Mouse (Mus musculus): ENCODE measurements around the gene Itga7. TPM values are rescaled to one million over a fixed set of nuclear protein-coding genes. Genes with fewer than 3 reads are reported as not detected.

The Itga7 gene
- polyA plus RNA-seq, 1 experiment from 2014 or later: 2.0 TPM

GRCm38 (mm10) chr10:128899759-128900490 is 33.7 kb upstream of the Itga7 start:
- Histone ChIP-seq H3K9ac (no peak overlapping the region), H3K27me3 (peaks cover 20% of the 10 kb centered on the region), H3K4me2 (no peak overlapping the region), H3K4me3 (no peak overlapping the region), H3K9me3 (no peaks in the 10 kb centered on the region), H3K27ac (no peak overlapping the region), H3K36me3 (no peaks in the 10 kb centered on the region), H3K4me1 (peaks cover 21% of the 10 kb centered on the region)
- ATAC-seq (ENCODE audit: insufficient number of reproducible peaks, insufficient read depth, low FRiP score, low TSS enrichment, low read depth): no peak
- 81% methylated on average over 6 of the region's 6 CpGs for WGBS

GRCm38 (mm10) chr10:128900698-128901097 is 32.9 kb upstream of the Itga7 start, which contains the start of gene Cd63:
TSS of gene Cd63 (plus strand) at chr10:128900989.
- H3K27ac ChIP-seq: no peak within 1 kb of the TSS
- H3K4me3 ChIP-seq: no peak within 1 kb of the TSS
- peaks cover 19% of the 10 kb centered on the region for H3K4me1 ChIP-seq
- no peak for ATAC-seq (ENCODE audit: insufficient number of reproducible peaks, insufficient read depth, low FRiP score, low TSS enrichment, low read depth)
- H3K4me2 ChIP-seq: no peak within 1 kb of the TSS
- WGBS: 80% methylated on average over 3 of the region's 3 CpGs
- H3K27me3 ChIP-seq: peaks cover 18% of the 10 kb centered on the region
- H3K9me3 ChIP-seq: no peaks in the 10 kb centered on the region
- no peak within 1 kb of the TSS for H3K9ac ChIP-seq
- no peaks in the 10 kb centered on the region for H3K36me3 ChIP-seq

GRCm38 (mm10) chr10:128901409-128901808 is 32.2 kb upstream of the Itga7 start:
- H3K27ac ChIP-seq: no peak overlapping the region
- no peak overlapping the region for H3K9ac ChIP-seq
- peaks cover 11% of the 10 kb centered on the region for H3K27me3 ChIP-seq
- H3K9me3 ChIP-seq: no peaks in the 10 kb centered on the region
- H3K36me3 ChIP-seq: no peaks in the 10 kb centered on the region
- ATAC-seq (ENCODE audit: insufficient number of reproducible peaks, insufficient read depth, low FRiP score, low TSS enrichment, low read depth): no peak
- 80% methylated on average over 1 of the region's 1 CpGs for WGBS
- no peak overlapping the region for H3K4me3 ChIP-seq
- no peak overlapping the region for H3K4me2 ChIP-seq
- peaks cover 12% of the 10 kb centered on the region for H3K4me1 ChIP-seq

- no peak overlapping the region for H3K4me2 ChIP-seq
- no peak overlapping the region for H3K4me3 ChIP-seq
- H3K36me3 ChIP-seq: no peaks in the 10 kb centered on the region
- H3K27me3 ChIP-seq: no peaks in the 10 kb centered on the region
- no peak for ATAC-seq (ENCODE audit: insufficient number of reproducible peaks, insufficient read depth, low FRiP score, low TSS enrichment, low read depth)
- H3K9me3 ChIP-seq: no peaks in the 10 kb centered on the region
- H3K9ac ChIP-seq: no peak overlapping the region
- WGBS: 76% methylated on average over 3 of the region's 3 CpGs
- H3K27ac ChIP-seq: no peak overlapping the region
- 0 out of 2 replicates have a peak, but pooled peaks cover 4% of the 10 kb centered on the region for H3K4me1 ChIP-seq
These were observed 31.1 kb upstream of the Itga7 start for GRCm38 (mm10) chr10:128902409-128902988.

- Histone ChIP-seq H3K36me3 (no peaks in the 10 kb centered on the region), H3K4me2 (no peak overlapping the region), H3K9me3 (no peaks in the 10 kb centered on the region), H3K4me3 (no peak overlapping the region), H3K27me3 (no peaks in the 10 kb centered on the region), H3K27ac (no peak overlapping the region), H3K9ac (no peak overlapping the region), H3K4me1 (peaks cover 5% of the 10 kb centered on the region)
- 61% methylated on average over 5 of the region's 5 CpGs for WGBS
- ATAC-seq (ENCODE audit: insufficient number of reproducible peaks, insufficient read depth, low FRiP score, low TSS enrichment, low read depth): no peak
These were observed 28.8 kb upstream of the Itga7 start for GRCm38 (mm10) chr10:128904812-128905211.

- H3K9ac ChIP-seq: peak overlapping the region; percentile 98
- peak overlapping the region; percentile 94 for H3K27ac ChIP-seq
- H3K36me3 ChIP-seq: peaks cover 27% of the 10 kb centered on the region
- WGBS: 56% methylated on average over 13 of the region's 13 CpGs
- peak overlapping the region; percentile 86 for H3K4me3 ChIP-seq
- H3K9me3 ChIP-seq: no peaks in the 10 kb centered on the region
- ATAC-seq (ENCODE audit: insufficient number of reproducible peaks, insufficient read depth, low FRiP score, low TSS enrichment, low read depth): no peak
- H3K4me1 ChIP-seq: peaks cover 33% of the 10 kb centered on the region
- peak overlapping the region; percentile 76 for H3K4me2 ChIP-seq
- H3K27me3 ChIP-seq: no peaks in the 10 kb centered on the region
These were observed 24.7 kb upstream of the Itga7 start for GRCm38 (mm10) chr10:128908778-128909448.

GRCm38 (mm10) chr10:128909567-128910028 is 24.0 kb upstream of the Itga7 start:
- no peaks in the 10 kb centered on the region for H3K27me3 ChIP-seq
- under 1% methylated on average over 40 of the region's 41 CpGs for WGBS
- H3K4me3 ChIP-seq: peak overlapping the region; percentile 86
- ATAC-seq (ENCODE audit: insufficient number of reproducible peaks, insufficient read depth, low FRiP score, low TSS enrichment, low read depth): peak; percentile 78
- H3K9me3 ChIP-seq: no peaks in the 10 kb centered on the region
- H3K9ac ChIP-seq: peak overlapping the region; percentile 98
- H3K4me2 ChIP-seq: peak overlapping the region; percentile 76
- peaks cover 33% of the 10 kb centered on the region for H3K4me1 ChIP-seq
- H3K36me3 ChIP-seq: peaks cover 34% of the 10 kb centered on the region
- peak overlapping the region; percentile 94 for H3K27ac ChIP-seq

- under 1% methylated on average over 60 of the region's 66 CpGs for WGBS
These were observed 23.4 kb upstream of the Itga7 start for GRCm38 (mm10) chr10:128910066-128910841.

GRCm38 (mm10) chr10:128911430-128911829 is 22.2 kb upstream of the Itga7 start:
- Histone ChIP-seq H3K4me2 (peak overlapping the region; percentile 76), H3K9me3 (no peaks in the 10 kb centered on the region), H3K9ac (peak overlapping the region; percentile 98; the same call in 1 of the 2 replicates), H3K4me3 (peak overlapping the region; percentile 86), H3K27me3 (no peaks in the 10 kb centered on the region), H3K36me3 (peaks cover 50% of the 10 kb centered on the region), H3K4me1 (peaks cover 33% of the 10 kb centered on the region), H3K27ac (0 out of 2 replicates have a peak overlapping the region, but pooled peaks have one; percentile 94)
- WGBS: 89% methylated on average over 6 of the region's 6 CpGs
- no peak for ATAC-seq (ENCODE audit: insufficient number of reproducible peaks, insufficient read depth, low FRiP score, low TSS enrichment, low read depth)

More at GRCm38 (mm10) chr10:128910066-128910841, 23.4 kb upstream of the Itga7 start:
- ATAC-seq (ENCODE audit: insufficient number of reproducible peaks, insufficient read depth, low FRiP score, low TSS enrichment, low read depth): no peak
- Histone ChIP-seq H3K4me1 (peaks cover 33% of the 10 kb centered on the region), H3K27ac (peak overlapping the region; percentile 94), H3K9ac (peak overlapping the region; percentile 98), H3K4me3 (peak overlapping the region; percentile 86), H3K27me3 (no peaks in the 10 kb centered on the region), H3K9me3 (no peaks in the 10 kb centered on the region), H3K4me2 (peak overlapping the region; percentile 76), H3K36me3 (peaks cover 40% of the 10 kb centered on the region)

- peak overlapping the region; percentile 51; the same call in 1 of the 2 replicates for H3K9ac ChIP-seq
- peak overlapping the region; percentile 76 for H3K4me2 ChIP-seq
- H3K4me1 ChIP-seq: peaks cover 33% of the 10 kb centered on the region
- no peaks in the 10 kb centered on the region for H3K27me3 ChIP-seq
- H3K4me3 ChIP-seq: no peak overlapping the region
- ATAC-seq (ENCODE audit: insufficient number of reproducible peaks, insufficient read depth, low FRiP score, low TSS enrichment, low read depth): no peak
- H3K27ac ChIP-seq: no peak overlapping the region
- no peaks in the 10 kb centered on the region for H3K9me3 ChIP-seq
- peaks cover 58% of the 10 kb centered on the region for H3K36me3 ChIP-seq
- WGBS: 70% methylated on average over 4 of the region's 4 CpGs
These were observed 21.4 kb upstream of the Itga7 start for GRCm38 (mm10) chr10:128912268-128912667.

GRCm38 (mm10) chr10:128912791-128913190 is 20.8 kb upstream of the Itga7 start:
- ATAC-seq (ENCODE audit: insufficient number of reproducible peaks, insufficient read depth, low FRiP score, low TSS enrichment, low read depth): no peak
- Histone ChIP-seq H3K9ac (no peak overlapping the region), H3K9me3 (no peaks in the 10 kb centered on the region), H3K4me1 (peaks cover 33% of the 10 kb centered on the region), H3K27ac (peak overlapping the region; percentile 65), H3K36me3 (peaks cover 63% of the 10 kb centered on the region), H3K4me3 (no peak overlapping the region), H3K4me2 (no peak overlapping the region), H3K27me3 (no peaks in the 10 kb centered on the region)
- WGBS: 86% methylated on average over 4 of the region's 4 CpGs
